Mouse (Mus musculus) right cerebral cortex, postnatal 25 days (tissue): ENCODE data around the gene Macrod2.

Source experiments
- DNase-seq: peaks from one replicate; pipeline ENCODE4 v3.0.0; 2022

Macrod2 gene

GRCm38 (mm10) chr2:142410124-142410523 is 2015.0 kb downstream of the Macrod2 start:
- DNase-seq: no peak

- DNase-seq: no peak
These were observed 2038.0 kb downstream of the Macrod2 start for GRCm38 (mm10) chr2:142433126-142433525.

- DNase-seq: no peak
These were observed 2039.6 kb downstream of the Macrod2 start for GRCm38 (mm10) chr2:142434731-142435130.

- peak; percentile 25 for DNase-seq
These were observed 2042.7 kb downstream of the Macrod2 start for GRCm38 (mm10) chr2:142437606-142438461.
